Mouse (Mus musculus) intestine, embryonic 14.5 days (tissue): ENCODE data around the gene Cdh1. TPM values are rescaled to one million over a fixed set of nuclear protein-coding genes. Genes with fewer than 3 reads are reported as not detected.
A peak's percentile ranks its signal among the peaks of the same experiment; 100 is the strongest.
"Not testable (repeated sequence)": the region's sequence is repeated elsewhere in the genome, so short reads cannot be mapped to it uniquely, and the experiment has no call there.

ENCODE experiments used
- ATAC-seq: fragments of 200-750 bp; cut with Nextera tagmentation; replicated peaks from 2 replicates; pipeline ENCODE4 v1.8.0; 2017; ENCODE audit warnings: low read depth, moderate number of reproducible peaks, moderate TSS enrichment, moderate library complexity; ENCODE audit not compliant: low FRiP score, low TSS enrichment
- DNase-seq: peaks from one replicate; pipeline ENCODE4 v3.0.0-alpha.2; 2018; ENCODE audit warnings: low spot score
- H3K27ac ChIP-seq: fragments of 300-500 bp; sonication (generic); 2 replicates; pipeline ENCODE4 v1.5.1; 2014; ENCODE audit warnings: low read depth, mild to moderate bottlenecking, control low read depth
- H3K27me3 ChIP-seq: fragments of 300-500 bp; sonication (generic); replicated peaks from 2 replicates; pipeline ENCODE4 v1.6.1; 2014; ENCODE audit warnings: low read length, control low read depth; ENCODE audit not compliant: control insufficient read depth, insufficient read depth
- H3K36me3 ChIP-seq: fragments of 300-500 bp; sonication (generic); 2 replicates; pipeline ENCODE4 v1.6.1; 2014; ENCODE audit warnings: low read length, control low read depth; ENCODE audit not compliant: control insufficient read depth, insufficient read depth
- H3K4me1 ChIP-seq: fragments of 300-500 bp; sonication (generic); replicated peaks from 2 replicates; pipeline ENCODE4 v1.6.1; 2014; ENCODE audit warnings: low read length, control low read depth, mixed read lengths; ENCODE audit not compliant: control insufficient read depth, insufficient read depth
- H3K4me2 ChIP-seq: fragments of 300-500 bp; sonication (generic); 2 replicates; pipeline ENCODE4 v1.6.1; 2014; ENCODE audit warnings: low read length
- H3K4me3 ChIP-seq: fragments of 300-500 bp; sonication (generic); 2 replicates; pipeline ENCODE4 v1.5.1; 2014; ENCODE audit warnings: low read depth, low read length, control low read depth, mixed read lengths
- H3K9ac ChIP-seq: fragments of 300-500 bp; sonication (generic); 2 replicates; pipeline ENCODE4 v1.6.1; 2014; ENCODE audit warnings: mild to moderate bottlenecking, low read length
- H3K9me3 ChIP-seq: fragments of 300-500 bp; sonication (generic); 2 replicates; pipeline ENCODE4 v1.6.1; 2016; ENCODE audit warnings: low read length, control low read depth; ENCODE audit not compliant: control insufficient read depth
- WGBS: fragments of 180-500 bp; shearing (Covaris S2); extraction: QIAGEN DNeasy Blood & Tissue Kit; methylation state at CpG from one replicate; pipeline ENCODE4 v1.1.7; 2014; 5-methylcytosine and 5-hydroxymethylcytosine counted together
- polyA plus RNA-seq: library from polyadenylated mRNA; unstranded; fragments of >200 nt; fragmentation: Nextera tagmentation; extraction: Ambion mirVana; gene quantifications from 2 replicates; pipeline ENCODE4 v1.2.1, GENCODE M21; 2014

Gene Cdh1
- polyA plus RNA-seq, 1 experiment from 2014 or later, result 152 TPM

DNA sequence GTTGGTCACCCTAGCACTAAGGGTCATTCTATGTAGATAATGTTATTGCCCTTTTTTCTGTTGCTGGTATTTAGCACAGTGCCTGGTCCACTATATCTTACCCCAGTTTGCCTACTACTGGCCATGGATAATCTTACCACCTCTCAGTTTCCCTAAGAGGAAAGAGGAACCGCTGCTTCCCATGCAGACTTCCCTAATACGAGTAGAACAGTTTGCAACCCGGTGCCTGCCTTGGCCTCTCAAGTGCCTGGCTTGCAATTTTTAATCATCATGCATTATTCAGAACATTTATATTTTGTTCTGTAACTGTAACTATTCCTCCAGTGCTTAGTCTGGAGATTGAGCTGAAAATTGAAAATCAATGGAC lies 17.5 kb upstream of the Cdh1 start:
- Histone ChIP-seq H3K4me3 (no peak overlapping the region), H3K27me3 (no peaks in the 10 kb centered on the region), H3K36me3 (no peaks in the 10 kb centered on the region), H3K9me3 (no peaks in the 10 kb centered on the region; the same call in 1 of the 2 replicates), H3K4me1 (no peaks in the 10 kb centered on the region), H3K4me2 (no peak overlapping the region), H3K27ac (peak overlapping the region; percentile 58), H3K9ac (no peak overlapping the region)
- no peak for DNase-seq
- WGBS, result 84% methylated on average over 3 of the region's 3 CpGs
- no peak for ATAC-seq

DNA sequence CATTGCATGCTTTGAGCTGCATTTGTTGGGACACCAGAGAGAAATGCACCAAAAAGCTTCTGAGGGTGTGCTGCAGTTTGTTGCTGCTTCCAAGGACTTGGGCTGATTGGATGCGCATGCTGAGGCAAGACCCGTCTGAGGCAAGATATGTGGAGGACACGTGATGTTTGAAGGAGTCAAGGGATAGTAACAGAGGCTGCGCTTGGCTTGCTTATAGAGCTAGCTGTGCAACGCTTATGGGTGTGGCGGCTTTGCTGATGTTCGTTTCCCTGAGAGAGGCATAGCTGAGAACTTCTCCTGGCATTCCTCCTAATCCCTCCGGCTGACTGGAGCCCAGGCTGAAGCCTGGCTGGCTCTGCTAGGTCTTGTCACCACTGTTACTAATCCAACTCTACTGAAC lies 16.3 kb upstream of the Cdh1 start:
- 78% methylated on average over 8 of the region's 8 CpGs for WGBS
- Histone ChIP-seq H3K9me3 (no peaks in the 10 kb centered on the region; the same call in 1 of the 2 replicates), H3K9ac (no peak overlapping the region), H3K4me1 (no peaks in the 10 kb centered on the region), H3K4me2 (no peak overlapping the region), H3K27me3 (no peaks in the 10 kb centered on the region), H3K36me3 (no peaks in the 10 kb centered on the region), H3K4me3 (no peak overlapping the region), H3K27ac (no peak overlapping the region)
- no peak for ATAC-seq
- DNase-seq, result no peak

DNA sequence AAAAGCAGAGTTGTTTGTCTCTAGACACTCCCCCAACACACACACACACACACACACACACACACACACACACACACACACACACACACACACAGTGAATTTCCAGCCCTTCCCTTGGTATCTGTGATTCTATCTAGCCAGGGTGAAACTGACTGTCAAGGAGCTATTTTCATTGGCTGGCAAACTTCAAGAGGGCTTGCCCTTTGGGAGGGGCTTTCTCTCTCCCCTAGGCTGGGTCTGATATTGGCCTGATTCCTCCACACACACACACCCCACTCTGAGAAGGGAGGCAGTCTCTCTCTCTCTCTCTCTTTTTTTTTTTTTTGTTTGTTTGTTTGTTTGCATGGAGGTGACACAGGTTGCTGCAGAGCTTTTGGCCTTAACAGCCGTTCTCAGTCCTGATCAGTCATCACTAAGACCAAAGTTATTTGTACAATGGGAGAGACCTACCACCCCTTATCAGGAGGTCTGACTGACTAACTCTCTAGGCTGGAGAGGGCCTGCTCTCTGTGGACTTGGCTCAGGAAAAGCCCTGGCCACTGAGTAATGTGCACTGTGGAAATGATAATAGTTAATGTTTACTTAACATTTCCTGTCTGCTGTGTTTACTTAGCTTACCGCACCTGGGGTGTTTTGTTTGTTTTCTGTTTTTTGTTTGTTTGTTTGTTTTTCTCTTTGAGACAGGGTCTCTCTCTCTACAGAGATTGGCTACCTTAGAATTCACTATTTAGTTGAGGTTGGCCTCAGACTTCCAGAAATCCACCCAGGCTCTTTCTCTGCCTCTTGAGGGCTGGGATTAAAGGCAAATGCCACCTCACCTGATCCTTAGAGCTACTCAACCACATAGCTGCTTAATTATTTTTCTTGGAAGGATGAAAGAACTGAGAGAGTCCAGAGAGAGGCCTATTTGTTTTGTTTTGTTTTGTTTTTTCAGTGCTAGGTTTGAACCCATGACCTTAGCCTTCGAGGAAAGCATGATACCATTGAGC lies 14.4 kb upstream of the Cdh1 start:
- DNase-seq, result no peak
- ATAC-seq, result no peak
- Histone ChIP-seq H3K4me3 (no peak overlapping the region), H3K4me2 (no peak overlapping the region), H3K27me3 (no peaks in the 10 kb centered on the region), H3K4me1 (no peaks in the 10 kb centered on the region), H3K27ac (no peak overlapping the region), H3K36me3 (no peaks in the 10 kb centered on the region), H3K9ac (no peak overlapping the region), H3K9me3 (no peaks in the 10 kb centered on the region)
- WGBS, result 56% methylated on average over 3 of the region's 3 CpGs

DNA sequence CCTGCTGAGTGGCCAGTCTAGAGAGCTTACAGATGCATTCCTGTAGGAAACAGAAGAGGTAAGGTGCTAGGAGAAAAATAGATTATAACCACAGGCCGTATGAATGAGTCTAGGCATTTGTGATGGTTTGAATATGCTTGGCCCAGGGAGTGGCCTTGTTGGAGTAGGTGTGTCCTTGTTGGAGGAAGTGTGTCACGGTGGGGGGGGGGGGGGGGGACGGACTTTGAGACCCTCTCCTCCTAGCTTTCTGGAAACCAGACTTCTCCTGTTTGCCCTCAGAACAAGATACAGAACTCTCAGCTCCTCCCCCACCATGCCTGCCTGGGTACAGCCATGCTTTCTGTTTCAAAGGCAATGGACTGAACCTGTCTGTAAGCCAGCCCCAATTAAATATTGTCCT lies 10.7 kb upstream of the Cdh1 start:
- no peaks in the 10 kb centered on the region for H3K4me1 ChIP-seq
- H3K27me3 ChIP-seq, result no peaks in the 10 kb centered on the region
- no peak overlapping the region for H3K9ac ChIP-seq
- H3K36me3 ChIP-seq, result no peaks in the 10 kb centered on the region
- H3K4me2 ChIP-seq, result no peak overlapping the region
- peak; percentile 66; the same call in 1 of the 2 replicates for ATAC-seq
- no peaks in the 10 kb centered on the region for H3K9me3 ChIP-seq
- no peak for DNase-seq
- no peak overlapping the region for H3K27ac ChIP-seq
- WGBS, result 49% methylated on average over 3 of the region's 3 CpGs
- H3K4me3 ChIP-seq, result no peak overlapping the region

DNA sequence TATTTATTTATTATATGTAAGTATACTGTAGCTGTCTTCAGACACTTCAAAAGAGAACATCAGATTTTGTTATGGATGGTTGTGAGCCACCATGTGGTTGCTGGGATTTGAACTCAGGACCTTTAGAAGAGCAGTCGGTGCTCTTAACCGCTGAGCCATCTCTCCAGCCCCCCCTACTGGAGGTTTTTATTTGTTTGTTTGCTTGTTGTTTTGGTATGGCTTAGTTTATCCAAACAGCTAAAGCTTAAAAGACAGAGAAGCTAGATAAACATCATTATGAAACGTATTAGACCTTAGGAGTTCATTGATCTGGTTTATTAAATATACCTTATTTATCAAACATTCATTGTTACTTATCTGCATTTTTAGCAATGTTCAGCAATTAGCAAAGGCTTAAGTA lies 7.5 kb upstream of the Cdh1 start:
- not testable (repeated sequence) for ATAC-seq, H3K27me3 ChIP-seq, H3K4me2 ChIP-seq, H3K27ac ChIP-seq, DNase-seq, H3K4me1 ChIP-seq, H3K36me3 ChIP-seq, H3K9me3 ChIP-seq, H3K4me3 ChIP-seq, H3K9ac ChIP-seq
- 96% methylated on average over 3 of the region's 3 CpGs for WGBS

DNA sequence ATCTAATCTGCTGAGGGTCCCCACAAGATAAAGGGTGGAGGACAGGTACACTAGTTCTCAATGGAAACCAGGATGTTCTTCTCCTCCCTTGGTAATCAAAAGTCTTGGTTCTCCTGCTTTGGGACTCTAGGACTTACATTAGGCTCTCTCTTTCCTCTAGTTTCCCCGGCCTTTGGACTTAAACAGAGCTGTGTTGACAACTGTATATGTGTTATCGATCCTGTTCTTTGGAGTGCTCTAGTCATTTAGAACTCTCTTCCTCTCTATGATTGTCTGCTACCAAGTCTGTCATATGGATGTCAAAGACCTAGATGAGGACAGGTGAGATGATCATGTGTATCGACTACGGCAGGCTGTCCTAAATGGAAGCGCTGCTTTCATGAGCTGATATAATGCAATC lies 6.1 kb upstream of the Cdh1 start:
- no peak for DNase-seq
- Histone ChIP-seq H3K27me3 (peaks cover 4% of the 10 kb centered on the region), H3K9me3 (no peaks in the 10 kb centered on the region), H3K27ac (no peak overlapping the region), H3K36me3 (no peaks in the 10 kb centered on the region), H3K4me2 (no peak overlapping the region), H3K9ac (no peak overlapping the region), H3K4me1 (0 out of 2 replicates have a peak, but pooled peaks cover 3% of the 10 kb centered on the region), H3K4me3 (no peak overlapping the region)
- 92% methylated on average over 5 of the region's 5 CpGs for WGBS
- no peak for ATAC-seq

DNA sequence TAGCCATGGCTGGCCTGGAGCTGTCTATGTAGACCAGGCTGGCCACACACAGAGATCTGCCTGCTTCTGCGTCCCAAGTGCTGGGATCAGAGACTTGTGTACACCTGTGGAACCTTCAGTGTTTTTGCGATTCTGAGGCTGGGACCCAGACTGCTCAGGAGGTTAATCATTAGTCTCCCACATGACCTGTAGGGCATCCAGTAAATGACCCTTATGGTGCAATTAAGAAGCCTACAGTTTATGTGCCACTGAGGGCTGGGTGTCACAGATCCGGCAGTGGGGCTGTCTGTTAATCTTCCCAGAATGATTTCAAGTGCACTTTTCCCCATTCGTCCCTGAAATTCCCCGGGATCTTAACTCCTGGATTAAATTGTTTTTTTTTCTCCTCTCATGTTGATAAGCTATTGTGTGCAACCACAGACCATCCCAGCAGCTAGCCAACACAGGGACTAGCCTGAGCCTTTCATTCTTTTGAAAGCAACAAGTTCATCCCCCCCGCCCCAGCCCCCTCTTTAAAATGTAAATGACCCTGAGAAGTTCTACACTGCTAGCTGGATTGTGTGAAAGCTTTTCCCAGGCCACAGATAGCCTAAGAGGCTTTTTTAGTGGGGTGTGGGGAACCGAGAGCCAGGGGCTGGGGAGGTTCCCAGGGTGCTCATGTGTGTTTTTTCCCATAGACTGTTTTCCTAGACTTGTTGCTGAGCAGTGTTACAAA lies 3.7 kb upstream of the Cdh1 start:
- ATAC-seq (no peak), DNase-seq (no peak)
- H3K27ac ChIP-seq, result no peak overlapping the region
- H3K4me3 ChIP-seq, result no peak overlapping the region
- no peaks in the 10 kb centered on the region for H3K36me3 ChIP-seq
- no peak overlapping the region for H3K9ac ChIP-seq
- WGBS, result 35% methylated on average over 7 of the region's 7 CpGs
- H3K4me2 ChIP-seq, result no peak overlapping the region
- H3K27me3 ChIP-seq, result peaks cover 28% of the 10 kb centered on the region
- peaks cover 9% of the 10 kb centered on the region; the same call in 1 of the 2 replicates for H3K4me1 ChIP-seq
- no peaks in the 10 kb centered on the region for H3K9me3 ChIP-seq

DNA sequence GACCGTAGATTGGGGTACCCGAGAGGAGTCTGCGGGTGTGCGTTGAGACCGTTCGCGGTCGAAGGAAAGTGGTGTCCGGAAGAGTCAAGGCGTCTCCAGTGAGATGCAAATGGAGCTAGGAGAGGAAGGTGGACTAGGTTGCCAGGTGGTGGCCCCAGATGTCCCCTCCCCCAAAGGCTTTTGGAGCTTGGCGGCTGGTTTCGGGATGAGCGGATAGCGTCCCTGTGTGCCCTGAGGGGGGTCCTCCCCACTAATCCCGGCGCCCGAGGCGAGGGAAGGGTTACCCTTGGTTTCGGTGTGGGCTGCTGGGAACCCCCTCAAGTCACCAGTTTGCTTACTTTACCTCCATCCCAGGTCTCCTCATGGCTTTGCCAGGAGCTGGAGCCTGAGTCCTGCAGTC lies 782 bp downstream of the Cdh1 start:
- peak overlapping the region; percentile 67 for H3K4me2 ChIP-seq
- no peaks in the 10 kb centered on the region for H3K9me3 ChIP-seq
- H3K27me3 ChIP-seq, result peaks cover 46% of the 10 kb centered on the region
- peaks cover 9% of the 10 kb centered on the region; the same call in 1 of the 2 replicates for H3K4me1 ChIP-seq
- no peaks in the 10 kb centered on the region for H3K36me3 ChIP-seq
- H3K4me3 ChIP-seq, result peak overlapping the region; percentile 50
- ATAC-seq (no peak), DNase-seq (no peak)
- H3K9ac ChIP-seq, result peak overlapping the region; percentile 58
- H3K27ac ChIP-seq, result peak overlapping the region; percentile 67; the same call in 1 of the 2 replicates
- 1% methylated on average over 19 of the region's 19 CpGs for WGBS
